Mouse (Mus musculus): ENCODE data around the gene Aldh18a1.
"Not testable (repeated sequence)": the region's sequence is repeated elsewhere in the genome, so short reads cannot be mapped to it uniquely, and the experiment has no call there.

- not testable (repeated sequence) for TF ChIP-seq CTCF (IDR thresholded peaks at IDR 0.05; ENCODE audit: borderline replicate concordance, control insufficient read depth, extremely low read depth, insufficient read depth, low read length, poor library complexity); POLR2A (IDR thresholded peaks at IDR 0.05; ENCODE audit: control insufficient read depth, extremely low read depth, insufficient read depth, low read length, poor library complexity)
These were observed 12.6 kb upstream of the Aldh18a1 start for GRCm38 (mm10) chr19:40600846-40601245.

Measured in thymus, adult 2 months (tissue).